Mouse (Mus musculus): ENCODE results near the gene Angpt4.

Angpt4 gene

DNA sequence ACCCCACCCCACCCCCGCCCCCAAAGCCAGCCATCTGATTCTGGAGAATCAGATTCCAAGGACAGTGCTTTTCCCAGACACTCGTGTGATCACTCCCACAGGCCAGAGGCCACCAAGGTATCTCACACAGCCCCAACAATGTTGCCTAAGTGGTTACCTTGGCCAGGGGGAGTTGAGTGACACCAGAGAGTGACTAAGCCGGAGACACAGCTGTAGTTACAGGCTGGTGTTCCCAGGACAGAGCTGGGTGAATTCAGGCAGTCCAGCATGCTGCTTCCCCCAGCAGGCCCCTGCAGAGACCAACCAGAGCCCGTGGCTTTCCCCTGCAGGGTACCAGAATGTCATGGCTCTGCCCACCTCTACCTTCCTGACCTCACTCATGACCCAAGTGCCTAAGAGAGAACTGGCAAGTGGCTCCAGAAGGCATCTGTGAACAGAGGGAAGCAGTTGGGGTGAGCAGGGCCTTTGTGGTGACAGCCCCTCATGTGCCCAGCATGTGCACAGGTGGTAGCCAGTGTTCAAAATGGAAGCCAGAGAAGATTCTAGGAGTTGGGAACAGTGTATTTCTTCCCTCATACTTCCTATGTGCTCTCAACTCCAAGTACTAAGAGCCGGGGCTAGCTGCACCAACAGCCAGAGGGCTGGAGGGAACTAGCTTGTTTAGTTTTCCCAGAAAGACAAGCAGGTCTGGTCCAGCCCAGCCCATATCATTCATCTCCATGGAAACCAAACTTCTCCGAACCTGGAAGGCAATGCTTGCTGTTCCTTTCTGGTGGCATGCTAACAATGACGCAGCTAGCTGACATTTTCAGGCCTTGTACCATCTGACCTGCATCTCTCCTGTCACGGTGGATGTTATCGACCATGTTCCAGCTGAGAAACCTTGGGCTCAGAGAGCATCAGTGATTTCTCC lies 50.5 kb downstream of the Angpt4 start:
- CTCF ChIA-PET, result interaction anchor here (0.8 kb wide), 1 partner anchor 595 kb away, joined by 5 read pairs; no protein-coding TSS in a partner anchor

DNA sequence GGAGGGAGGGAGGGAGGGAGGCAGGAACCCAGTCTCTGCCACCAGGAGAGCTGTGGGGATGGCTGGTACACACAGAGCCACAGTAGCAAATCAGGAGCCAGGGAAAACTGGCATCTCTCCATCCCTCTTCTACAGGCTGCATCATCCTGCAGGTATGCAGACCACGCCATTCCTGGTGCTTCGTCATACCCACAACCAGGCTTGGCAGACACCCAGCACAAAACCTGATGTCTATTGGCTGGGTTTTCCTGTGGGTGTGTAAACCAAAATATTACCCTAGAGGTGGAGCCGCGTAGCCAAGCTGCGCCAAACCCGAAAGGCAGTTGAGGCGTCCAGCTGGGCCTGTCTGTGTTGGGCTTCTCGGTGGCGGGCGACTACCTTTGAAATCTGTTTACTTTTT lies 51.5 kb downstream of the Angpt4 start:
- CTCF ChIA-PET, result interaction anchor here (0.8 kb wide), 1 partner anchor 594 kb away, joined by 5 read pairs; no protein-coding TSS in a partner anchor

DNA sequence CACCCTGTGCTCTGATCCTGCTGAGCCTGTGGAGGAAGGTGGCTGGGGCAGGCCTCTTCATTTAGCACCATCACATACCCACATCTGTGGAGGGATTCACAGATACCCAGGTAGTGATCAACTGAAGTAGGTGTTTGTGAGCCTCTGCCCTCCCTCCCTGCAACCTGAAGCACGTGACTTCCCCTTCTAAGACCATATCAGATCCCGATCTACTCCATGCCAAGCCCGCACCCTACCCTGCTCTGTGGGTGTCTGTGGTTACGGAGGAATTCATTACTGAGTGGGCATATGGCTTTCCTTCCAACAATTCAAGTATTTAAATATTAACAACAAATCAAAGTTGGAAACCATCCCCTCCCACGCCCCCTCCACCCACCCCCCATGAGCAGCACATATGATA lies 52.3 kb downstream of the Angpt4 start:
- CTCF ChIA-PET, result no interaction called here

DNA sequence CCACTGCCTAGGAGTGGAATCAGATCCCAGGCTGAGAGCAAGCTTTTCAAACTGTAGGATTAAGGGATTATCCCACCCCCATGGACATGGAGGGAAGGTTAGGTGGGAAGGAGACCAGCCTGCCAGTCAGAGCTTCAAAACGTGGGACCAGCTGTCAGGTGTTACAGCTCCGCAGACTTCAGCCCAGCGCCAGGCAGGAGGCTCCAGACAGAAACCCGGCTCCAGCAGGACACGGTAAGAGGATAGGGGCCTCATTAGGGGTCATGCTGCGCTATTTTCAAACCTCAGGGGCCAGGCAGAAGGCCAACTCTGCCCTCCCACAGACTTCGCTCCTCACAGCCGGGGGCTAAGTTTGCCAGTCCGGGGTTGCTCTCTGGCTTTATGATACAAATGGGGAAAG lies 53.0 kb downstream of the Angpt4 start:
- CTCF ChIA-PET, result no interaction called here

DNA sequence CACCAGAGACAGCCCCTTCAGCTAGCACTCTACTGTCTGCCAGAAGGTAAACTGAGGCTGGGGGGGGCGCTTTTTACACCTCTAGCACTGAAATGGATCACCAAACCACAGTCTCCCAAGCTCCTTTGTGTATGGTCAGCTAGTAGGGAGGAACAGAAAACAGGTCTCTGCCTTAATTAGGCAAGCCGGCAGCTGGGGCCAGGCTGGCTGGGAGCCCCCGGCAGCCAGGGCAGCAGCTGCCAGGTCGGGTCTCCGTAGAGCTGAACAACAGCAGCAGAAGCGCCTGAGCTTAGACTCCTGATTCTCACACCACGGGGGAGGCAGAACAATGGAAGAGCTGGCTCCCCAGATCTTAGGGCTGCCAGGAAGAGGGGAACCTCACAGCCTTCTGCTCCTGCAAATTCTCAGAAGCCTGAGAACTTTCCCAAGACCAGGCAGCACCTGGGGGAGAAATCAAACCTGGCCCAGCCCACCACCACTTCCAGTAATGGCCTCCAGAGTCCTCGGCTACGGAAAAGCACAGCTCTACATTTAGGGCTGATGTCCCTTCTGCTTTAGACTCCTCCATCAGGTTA lies 56.3 kb downstream of the Angpt4 start:
- CTCF ChIA-PET, result no interaction called here

DNA sequence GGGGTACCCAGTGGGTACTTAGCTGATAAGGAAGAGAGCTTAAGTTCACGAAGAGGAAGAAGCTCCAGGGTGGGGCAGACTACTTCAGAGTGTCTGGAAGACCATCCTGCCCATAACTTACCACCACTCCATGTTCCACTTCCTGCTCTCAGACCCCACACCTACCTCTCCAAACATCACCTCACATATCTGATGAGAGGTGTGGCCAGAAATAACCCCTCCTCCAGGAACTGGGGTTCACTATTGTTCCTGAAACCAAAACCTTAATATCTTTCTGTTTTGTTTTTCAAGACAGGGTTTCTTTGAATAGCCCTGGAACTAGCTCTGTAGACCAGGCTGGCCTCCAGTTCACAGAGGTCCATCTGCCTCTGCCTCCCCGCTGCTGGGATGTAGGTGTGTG lies 56.8 kb downstream of the Angpt4 start:
- CTCF ChIA-PET, result no interaction called here

DNA sequence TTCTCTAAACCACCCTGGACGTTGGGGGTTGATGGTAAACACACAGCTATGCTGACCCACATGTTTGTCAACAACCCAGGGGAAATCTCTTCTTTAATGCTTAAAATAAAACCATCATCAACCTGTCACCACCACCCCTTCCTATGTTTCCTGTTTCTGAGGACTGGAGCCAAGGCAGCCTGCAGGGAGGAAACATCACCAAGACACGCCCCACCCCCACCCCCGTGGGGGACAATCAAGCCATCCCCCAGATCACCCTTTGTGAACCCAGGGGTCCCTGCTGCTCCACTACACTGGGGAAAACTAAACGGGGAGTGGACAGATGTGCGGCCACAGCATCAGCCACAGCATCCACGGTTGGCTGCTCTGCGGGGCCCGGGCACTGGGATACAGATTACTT lies 57.4 kb downstream of the Angpt4 start:
- CTCF ChIA-PET, result no interaction called here

DNA sequence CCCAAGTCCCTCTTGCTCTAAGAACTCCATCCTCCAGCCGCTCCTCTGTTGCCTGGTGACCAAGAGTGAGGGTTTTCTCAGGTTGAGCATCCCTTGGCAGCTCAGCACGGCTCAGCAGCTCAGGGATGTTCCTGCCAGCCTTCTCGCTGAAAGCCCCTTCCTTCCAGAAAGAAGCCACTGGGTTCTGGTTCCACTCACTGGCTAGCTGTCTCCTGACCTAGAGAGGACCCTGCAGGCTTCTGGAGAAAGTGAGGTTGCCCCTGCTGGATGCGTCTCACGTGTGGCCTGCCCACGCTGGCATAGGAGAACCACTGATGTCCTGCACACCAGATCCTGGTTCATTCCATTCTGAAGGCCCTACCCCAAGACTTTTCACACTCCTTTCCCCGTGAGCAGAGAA lies 58.0 kb downstream of the Angpt4 start:
- CTCF ChIA-PET, result no interaction called here

DNA sequence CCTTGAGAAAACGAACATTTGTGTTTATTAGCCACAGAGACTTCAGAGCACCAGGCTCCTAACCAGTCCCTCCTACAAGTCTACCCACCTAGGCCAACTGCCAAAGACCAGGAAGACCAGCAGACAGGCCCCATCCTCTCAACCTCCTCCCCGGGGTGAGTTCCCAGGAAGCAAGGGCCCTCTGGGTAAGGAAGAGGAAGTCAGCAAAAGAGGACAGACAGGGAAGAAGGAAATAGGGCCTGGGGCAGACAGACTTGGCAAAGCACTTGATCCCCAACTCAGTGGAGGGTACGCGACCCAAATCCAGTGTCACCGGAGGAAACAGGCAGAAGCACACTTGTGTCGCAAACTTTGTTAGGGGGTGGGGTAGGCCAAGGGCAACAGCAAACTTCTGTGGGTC lies 58.4 kb downstream of the Angpt4 start:
- CTCF ChIA-PET, result no interaction called here

DNA sequence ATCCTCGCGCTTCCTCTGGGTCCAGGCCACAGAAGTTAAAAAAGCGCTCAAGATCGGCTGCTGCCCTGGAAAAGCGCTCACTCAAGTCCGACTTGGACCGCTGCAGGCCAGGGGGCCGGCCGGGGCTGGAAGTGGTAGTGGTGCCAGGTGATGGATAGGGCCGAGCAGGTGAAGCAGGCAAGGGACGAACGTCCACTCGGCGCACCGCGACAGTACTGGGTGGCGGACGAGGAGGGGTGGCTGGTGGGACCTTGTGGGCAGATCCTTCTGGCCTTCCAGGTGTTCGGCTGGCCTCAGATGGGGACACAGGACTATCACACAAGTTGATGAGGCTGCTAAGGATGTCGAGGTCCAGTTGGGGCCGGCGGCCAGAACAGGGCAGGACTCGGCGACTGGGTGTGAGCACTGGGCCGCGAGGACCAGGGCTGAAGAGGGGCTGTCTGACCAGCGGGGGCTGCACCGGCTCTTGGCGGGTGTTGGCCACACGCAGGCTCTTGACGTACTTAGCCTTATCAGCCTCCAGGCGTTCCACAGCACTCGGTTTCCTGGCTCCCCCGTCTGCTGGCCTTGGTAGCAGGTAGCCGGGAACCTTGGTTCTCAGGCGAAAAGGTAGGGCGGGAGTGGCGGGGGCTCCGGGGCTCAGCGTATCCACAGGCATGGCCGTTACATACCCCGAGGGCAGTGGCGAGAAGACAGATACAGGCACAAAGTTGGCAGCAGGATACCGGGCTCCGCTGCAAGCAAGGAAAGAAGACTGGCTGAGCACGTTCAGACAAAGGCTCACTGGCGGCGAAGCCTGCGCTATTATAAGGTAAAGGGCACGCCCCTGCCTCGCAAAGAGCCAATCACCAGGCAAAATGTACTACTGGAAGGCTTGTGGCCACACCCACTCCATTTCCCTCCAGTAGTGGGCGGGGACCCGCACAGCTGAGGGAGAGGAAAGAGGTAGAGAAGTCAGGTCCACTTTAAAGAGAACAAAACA lies 59.5 kb downstream of the Angpt4 start:
- CTCF ChIA-PET, result no interaction called here

DNA sequence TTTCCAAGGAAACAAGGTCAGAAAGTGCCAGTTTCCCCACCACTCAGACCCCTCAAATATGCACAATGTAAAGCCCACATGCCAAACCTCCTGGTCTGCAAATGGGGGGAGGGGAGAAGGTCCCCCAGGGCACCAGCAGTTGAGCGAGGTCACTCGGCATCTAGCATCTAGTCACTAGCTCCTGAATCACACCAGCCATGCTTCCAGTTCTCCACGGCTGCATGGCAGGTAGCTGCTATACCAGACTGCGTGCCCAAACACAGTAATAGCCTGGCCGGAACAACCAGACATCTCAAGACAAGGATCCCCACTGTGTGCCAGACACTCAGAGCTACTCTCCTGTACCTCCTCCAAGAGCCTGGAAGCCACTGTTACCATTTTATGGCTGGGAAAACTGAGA lies 60.7 kb downstream of the Angpt4 start:
- CTCF ChIA-PET, result no interaction called here

DNA sequence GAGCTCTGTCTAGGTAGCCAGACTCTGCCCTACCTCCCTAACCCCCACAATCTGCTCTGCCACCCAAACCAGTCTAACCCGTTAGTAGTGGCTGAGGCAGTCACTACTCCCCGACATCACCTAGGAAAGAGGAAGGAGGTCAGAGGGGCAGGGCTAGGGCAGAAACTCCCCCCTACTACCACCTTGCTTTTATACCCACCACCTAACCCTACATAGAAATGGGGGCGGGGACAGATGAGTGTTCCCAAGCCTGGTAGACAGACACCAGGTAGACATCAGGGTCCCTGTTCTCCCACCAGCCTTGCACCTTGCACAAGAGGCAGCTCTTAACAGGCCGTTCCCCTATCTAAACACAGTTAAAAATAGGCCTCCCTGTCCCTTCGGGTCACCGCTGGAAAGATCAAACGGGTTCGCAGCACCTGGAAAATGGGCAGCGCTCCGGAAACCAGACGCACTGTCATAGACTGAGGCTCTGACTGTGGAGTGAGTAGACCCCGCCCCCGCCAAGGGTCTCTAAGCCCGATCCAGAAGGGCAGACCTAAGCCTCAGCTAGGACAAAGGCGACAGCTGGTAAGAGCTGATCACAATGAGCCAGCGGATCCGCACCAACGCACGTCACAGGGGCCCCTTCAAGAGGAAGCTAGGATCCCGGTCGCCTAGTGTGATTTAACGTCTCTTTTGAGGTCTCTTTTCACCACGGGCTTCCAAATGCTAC lies 62.0 kb downstream of the Angpt4 start:
- CTCF ChIA-PET, result interaction anchor here (0.5 kb wide), 1 partner anchor 23 kb away, joined by 7 read pairs; the partner anchor contains the start of gene Slc52a3

DNA sequence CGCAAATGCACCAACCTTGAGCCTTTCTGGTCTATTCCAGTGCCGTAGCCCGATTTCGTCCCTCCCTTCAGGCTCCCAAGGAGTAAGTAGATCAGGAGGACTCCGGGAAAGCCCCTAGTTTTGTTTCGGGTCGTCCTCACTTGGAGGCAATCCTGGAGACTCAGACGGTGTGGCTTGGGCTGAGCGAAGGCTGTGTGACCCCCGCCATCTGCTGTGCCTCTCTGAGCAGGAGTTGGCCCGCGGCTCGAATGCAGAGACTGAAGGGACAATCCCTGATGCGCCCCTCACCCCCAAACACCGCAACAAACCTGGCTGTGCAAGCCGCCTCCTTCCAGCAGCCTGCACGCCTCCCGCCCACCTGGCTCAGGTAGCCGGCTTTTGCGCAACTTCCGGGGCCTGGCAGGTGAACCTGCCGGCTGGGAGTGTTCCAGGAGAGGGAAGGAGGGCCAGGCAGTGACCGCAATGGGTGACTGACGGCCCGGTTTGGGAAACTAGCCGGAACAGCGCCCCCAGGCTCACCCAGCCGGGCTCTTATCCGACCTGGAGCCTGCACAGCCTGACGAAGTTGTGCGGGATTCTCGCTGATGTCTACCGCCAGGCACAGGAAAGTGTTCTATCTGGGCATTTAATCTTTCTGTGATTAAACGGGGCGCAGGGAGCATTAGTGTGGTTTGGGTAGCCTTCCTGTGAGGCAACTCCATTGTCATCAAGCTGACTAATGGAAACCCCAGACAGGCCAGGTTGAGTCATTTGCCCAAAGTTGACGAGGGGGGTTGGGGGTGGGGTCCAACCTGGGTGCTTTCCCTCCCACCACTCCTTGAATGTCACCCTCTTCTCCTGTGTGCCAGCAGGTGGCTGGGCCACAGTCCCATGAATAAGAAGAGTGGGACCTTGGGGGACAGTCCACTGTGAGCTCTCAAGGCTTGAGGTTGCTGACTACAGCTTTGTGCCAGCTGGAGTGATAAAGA lies 62.9 kb downstream of the Angpt4 start:
- CTCF ChIA-PET, result interaction anchor here (0.5 kb wide), 1 partner anchor 22 kb away, joined by 7 read pairs; the partner anchor contains the start of gene Slc52a3

DNA sequence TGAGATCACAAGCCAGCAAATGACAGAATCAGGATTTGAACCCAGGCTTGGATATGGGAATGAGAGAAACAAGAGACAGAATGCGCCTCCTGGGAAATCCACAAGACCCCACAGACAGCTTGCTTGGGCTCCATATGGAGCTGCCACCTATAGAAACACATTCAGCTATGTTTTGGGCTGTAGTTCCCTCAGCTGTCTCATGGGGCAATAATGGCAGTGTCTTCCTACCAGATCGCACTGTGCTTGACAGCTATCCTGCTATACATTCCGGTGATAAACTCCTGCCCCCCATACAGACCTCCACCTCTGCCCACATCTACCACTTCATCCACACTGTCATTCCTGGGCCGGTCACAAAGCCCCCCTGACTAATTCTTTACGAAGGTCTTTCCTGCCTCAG lies 64.3 kb downstream of the Angpt4 start:
- CTCF ChIA-PET, result no interaction called here

DNA sequence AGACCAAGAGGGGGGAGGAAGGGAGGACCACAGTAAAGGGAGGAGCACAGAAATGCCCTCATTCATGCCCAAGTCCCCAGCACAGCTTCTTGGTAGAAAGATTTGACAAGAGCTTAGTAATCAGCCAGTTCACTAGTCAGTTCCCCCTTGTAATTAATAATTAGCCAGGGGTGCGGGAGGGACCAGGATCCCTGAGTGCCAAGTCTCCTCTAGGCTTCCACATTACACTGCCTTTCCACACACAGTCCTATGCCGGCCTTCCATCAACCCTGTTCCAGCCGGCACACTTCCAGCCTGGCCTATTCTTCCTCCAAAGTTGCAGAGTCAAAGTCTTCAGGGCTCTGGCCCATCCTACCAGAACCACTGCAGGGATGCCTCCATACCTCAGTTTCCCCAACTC lies 65.1 kb downstream of the Angpt4 start:
- CTCF ChIA-PET, result no interaction called here

DNA sequence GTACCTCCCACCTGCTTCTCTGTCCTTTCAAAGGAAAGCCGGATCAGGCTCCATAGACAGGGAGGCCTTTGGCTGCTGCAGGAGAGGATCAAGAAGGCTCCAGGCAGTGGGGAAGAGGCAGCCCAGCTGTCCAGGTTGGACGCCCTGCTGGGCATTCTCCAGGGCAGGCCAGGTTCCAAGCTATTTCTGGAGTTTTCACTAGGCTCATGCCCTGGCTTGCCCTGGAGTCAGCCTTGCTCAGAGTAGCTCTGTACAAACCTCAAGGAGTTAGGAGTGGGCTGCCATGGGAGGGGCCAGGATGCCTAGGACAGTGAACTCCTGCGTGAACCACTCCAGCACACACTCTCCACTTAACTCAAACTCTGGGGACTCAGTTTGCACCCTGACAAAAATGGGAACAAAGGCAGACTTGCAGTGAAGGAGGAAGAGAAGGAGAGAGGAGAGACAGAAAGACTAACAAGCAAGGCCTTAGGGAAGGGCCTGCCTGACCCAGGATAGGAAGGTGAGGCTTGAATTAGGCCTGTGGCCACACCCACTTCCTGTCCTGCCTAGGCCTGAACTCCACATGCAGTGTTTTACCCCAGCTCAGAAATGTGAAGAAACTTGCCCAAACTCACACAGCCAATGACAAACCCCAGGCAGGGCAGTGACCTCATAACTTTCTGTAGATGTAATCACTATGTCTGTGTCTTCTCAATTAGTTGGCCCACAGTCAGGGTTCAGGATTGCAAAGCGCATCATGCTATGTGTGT lies 66.9 kb downstream of the Angpt4 start:
- CTCF ChIA-PET, result no interaction called here

DNA sequence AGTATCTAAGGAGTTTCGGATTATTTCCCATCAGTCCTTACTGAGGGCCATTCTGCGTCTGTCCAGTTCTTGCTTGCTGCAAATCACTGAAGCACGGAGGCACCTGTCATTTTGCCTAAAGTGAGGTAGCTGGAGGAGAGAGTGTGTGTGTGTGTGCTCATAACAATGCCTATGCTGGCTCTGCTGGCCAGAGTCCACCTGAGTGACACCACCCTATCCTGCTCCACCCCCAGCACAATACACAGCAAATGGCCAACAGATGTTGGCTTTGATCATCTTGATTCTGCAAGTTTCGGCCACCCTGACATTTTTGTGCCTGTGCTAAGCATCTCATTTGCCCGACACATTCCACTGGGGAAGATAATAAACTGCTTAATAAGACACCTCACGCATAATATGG lies 67.5 kb downstream of the Angpt4 start:
- CTCF ChIA-PET, result no interaction called here

DNA sequence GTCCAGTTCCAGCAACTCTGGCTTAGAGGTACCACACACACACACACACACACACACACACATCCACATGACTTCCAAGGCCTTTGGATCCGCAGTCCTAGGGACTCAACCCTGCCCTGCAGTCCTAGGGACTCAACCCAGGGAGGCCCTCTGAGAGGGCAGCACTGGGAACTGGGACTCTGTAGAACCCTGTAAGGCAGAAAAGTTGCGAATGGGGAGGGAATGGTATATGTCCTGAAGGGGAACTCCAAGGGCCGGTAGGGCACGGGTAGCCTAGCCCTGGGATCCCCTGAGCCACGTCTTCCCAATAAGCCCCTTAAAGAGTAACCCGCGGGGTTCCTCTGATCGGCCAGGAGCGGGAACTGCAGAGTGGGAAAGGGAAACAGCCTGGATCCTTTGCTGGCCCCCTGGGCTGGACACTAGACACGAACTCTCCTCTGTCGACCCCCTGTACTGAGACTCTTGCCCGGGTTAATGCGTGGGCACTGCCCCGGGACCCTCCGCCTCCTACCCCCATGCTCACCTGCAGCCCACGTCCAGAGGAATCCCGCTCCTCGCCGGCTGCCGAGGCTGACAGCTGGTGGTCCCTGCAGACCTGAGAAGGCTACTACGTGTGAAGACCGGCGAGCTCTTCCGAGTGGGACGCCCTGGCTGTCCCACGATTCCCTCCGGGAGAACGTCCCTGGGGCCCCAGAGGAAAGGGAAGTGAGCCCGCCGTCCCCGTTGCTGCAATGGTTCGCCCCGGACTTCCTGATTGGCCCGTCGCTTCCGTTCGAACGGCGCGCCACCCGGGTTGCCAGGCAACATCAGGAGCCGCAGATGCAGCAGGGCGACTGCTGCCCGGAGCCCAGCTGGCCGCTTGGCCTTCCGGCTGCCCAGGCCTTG lies 68.7 kb downstream of the Angpt4 start, which contains the start of gene Fam110a:
TSS of gene Fam110a (minus strand) at position 750 of the 885 bp plus-strand sequence.
- CTCF ChIA-PET, result no interaction called here

DNA sequence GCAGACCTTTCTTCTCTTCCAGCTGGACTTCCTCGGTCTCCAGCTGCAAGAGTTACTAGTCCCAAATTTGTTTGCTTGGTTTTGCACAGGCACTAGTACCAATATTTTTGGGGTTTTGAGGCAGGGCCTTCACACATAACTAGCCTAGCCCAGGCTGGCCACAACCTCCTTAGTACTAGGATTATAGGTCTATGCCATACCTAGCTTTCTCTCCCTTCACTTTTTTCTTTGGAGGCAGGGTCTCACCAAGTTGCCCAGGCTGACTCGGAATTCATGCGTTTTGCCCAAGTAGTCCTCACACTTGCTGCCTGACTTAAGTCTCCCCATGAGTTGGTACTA lies 69.3 kb downstream of the Angpt4 start:
- CTCF ChIA-PET, result no interaction called here

Data from spleen, embryonic (tissue).